Mouse (Mus musculus): ENCODE data around the gene Vmn2r82. TPM values are rescaled to one million over a fixed set of nuclear protein-coding genes. Genes with fewer than 3 reads are reported as not detected.
"Not testable (repeated sequence)": the region's sequence is repeated elsewhere in the genome, so short reads cannot be mapped to it uniquely, and the experiment has no call there.

The Vmn2r82 gene
- not detected in 2 replicates for polyA plus RNA-seq (2012; rRNA removed)

GRCm38 (mm10) chr10:79356220-79356619, at the start of gene Vmn2r82:
Gene Vmn2r82, plus strand, starts transcription at chr10:79356520.
- DNase-seq (ENCODE audit: low read depth): not testable (repeated sequence)

GRCm38 (mm10) chr10:79322033-79322736, 34.1 kb upstream of the Vmn2r82 start:
- DNase-seq (ENCODE audit: low read depth): peak; percentile 55

- DNase-seq (ENCODE audit: low read depth): no peak
- no peak for TF ChIP-seq POLR2A (IDR thresholded peaks at IDR 0.05; ENCODE audit: borderline replicate concordance, extremely low read depth, insufficient read depth, insufficient read length, poor library complexity, severe bottlenecking)
- no peak for TF ChIP-seq CTCF (IDR thresholded peaks at IDR 0.05; ENCODE audit: borderline replicate concordance, extremely low read depth, insufficient read depth, insufficient read length)
These were observed 33.6 kb upstream of the Vmn2r82 start for GRCm38 (mm10) chr10:79322737-79323086.

GRCm38 (mm10) chr10:79399946-79400700, 43.8 kb downstream of the Vmn2r82 start:
- DNase-seq (ENCODE audit: low read depth): not testable (repeated sequence)

GRCm38 (mm10) chr10:79417142-79417771, 60.9 kb downstream of the Vmn2r82 start:
- TF ChIP-seq CTCF (IDR thresholded peaks at IDR 0.05; ENCODE audit: borderline replicate concordance, extremely low read depth, insufficient read depth, insufficient read length) (no peak), POLR2A (IDR thresholded peaks at IDR 0.05; ENCODE audit: borderline replicate concordance, extremely low read depth, insufficient read depth, insufficient read length, poor library complexity, severe bottlenecking) (no peak)
- DNase-seq (ENCODE audit: low read depth): no peak

- not testable (repeated sequence) for DNase-seq (ENCODE audit: low read depth)
These were observed 61.5 kb downstream of the Vmn2r82 start for GRCm38 (mm10) chr10:79417772-79418170.

- DNase-seq (ENCODE audit: low read depth): not testable (repeated sequence)
These were observed 79.0 kb downstream of the Vmn2r82 start for GRCm38 (mm10) chr10:79435141-79435820.

Other genes with a start within 250 kb of the Vmn2r82 start
- gene Vmn2r80, start 207.8 kb upstream of the Vmn2r82 start, polyA plus RNA-seq (2012; rRNA removed): not detected in 2 replicates
- gene Vmn2r81, start 108.8 kb upstream of the Vmn2r82 start, polyA plus RNA-seq (2012; rRNA removed): not detected in 2 replicates
- gene Vmn2r83, start 112.2 kb downstream of the Vmn2r82 start, polyA plus RNA-seq (2012; rRNA removed): not detected in 2 replicates
- 8.9 and 13.8 TPM in 2 replicates for gene Plpp2, start 177.3 kb downstream of the Vmn2r82 start, polyA plus RNA-seq (2012; rRNA removed)
- 128 and 178 TPM in 2 replicates for gene Mier2, start 198.7 kb downstream of the Vmn2r82 start, polyA plus RNA-seq (2012; rRNA removed)
- not detected in 2 replicates for gene Theg, start 230.8 kb downstream of the Vmn2r82 start, polyA plus RNA-seq (2012; rRNA removed)

Data from brain, embryonic 14.5 days (tissue).